Mouse (Mus musculus) forebrain, embryonic 14.5 days (tissue): Measurements from ENCODE around the gene Hpn. TPM values are rescaled to one million over a fixed set of nuclear protein-coding genes. Genes with fewer than 3 reads are reported as not detected.

ENCODE experiments used
- ATAC-seq: fragments of 200-750 bp; cut with Nextera tagmentation; 2 replicates; pipeline ENCODE4 v1.8.0; 2017; ENCODE audit warnings: mild to moderate bottlenecking, moderate library complexity
- DNase-seq: peaks from one replicate; pipeline ENCODE4 v3.0.0-alpha.2; 2015; ENCODE audit warnings: low spot score
- H3K27ac ChIP-seq: fragments of 300-500 bp; sonication (generic); 2 replicates; pipeline ENCODE4 v1.5.1; 2014; ENCODE audit warnings: low read depth, mild to moderate bottlenecking, control low read depth, low read length, moderate library complexity
- H3K27me3 ChIP-seq: fragments of 300-500 bp; sonication (generic); replicated peaks from 2 replicates; pipeline ENCODE4 v1.6.1; 2014; ENCODE audit warnings: low read length, control low read depth, mixed read lengths; ENCODE audit not compliant: control insufficient read depth, insufficient read depth
- H3K36me3 ChIP-seq: fragments of 300-500 bp; sonication (generic); 2 replicates; pipeline ENCODE4 v1.6.1; 2014; ENCODE audit warnings: low read length, control low read depth; ENCODE audit not compliant: control insufficient read depth, insufficient read depth
- H3K4me1 ChIP-seq: fragments of 300-500 bp; sonication (generic); 2 replicates; pipeline ENCODE4 v1.6.1; 2014; ENCODE audit warnings: antibody characterized with exemption, low read length, control low read depth; ENCODE audit not compliant: control insufficient read depth, insufficient read depth
- H3K4me2 ChIP-seq: fragments of 300-500 bp; sonication (generic); 2 replicates; pipeline ENCODE4 v1.6.1; 2014; ENCODE audit warnings: mild to moderate bottlenecking, control low read depth, low read length
- H3K4me3 ChIP-seq: fragments of 300-500 bp; sonication (generic); 2 replicates; pipeline ENCODE4 v1.5.1; 2014; ENCODE audit warnings: low read depth, low read length, control low read depth
- H3K9ac ChIP-seq: fragments of 300-500 bp; sonication (generic); 2 replicates; pipeline ENCODE4 v1.6.1; 2014; ENCODE audit warnings: mild to moderate bottlenecking, low read length, control low read depth, moderate library complexity
- H3K9me3 ChIP-seq: fragments of 300-500 bp; sonication (generic); replicated peaks from 2 replicates; pipeline ENCODE4 v1.6.1; 2016; ENCODE audit warnings: low read length, control low read depth, mixed read lengths; ENCODE audit not compliant: control insufficient read depth
- WGBS: fragments of 180-500 bp; shearing (Covaris S2); extraction: QIAGEN DNeasy Blood & Tissue Kit; methylation state at CpG from one replicate; pipeline ENCODE4 v1.1.7; 2014; 5-methylcytosine and 5-hydroxymethylcytosine counted together
- polyA plus RNA-seq: library from polyadenylated mRNA; unstranded; fragments of >200 nt; fragmentation: Nextera tagmentation; extraction: Ambion mirVana; gene quantifications from 2 replicates; pipeline ENCODE4 v1.2.1, GENCODE M21; 2014

Hpn gene
- polyA plus RNA-seq, 1 experiment from 2014 or later: not detected

- Histone ChIP-seq H3K4me3 (no peak within 1 kb of the TSS), H3K4me2 (no peak within 1 kb of the TSS), H3K9me3 (no peaks in the 10 kb centered on the region), H3K4me1 (no peaks in the 10 kb centered on the region; the same call in 1 of the 2 replicates), H3K9ac (no peak within 1 kb of the TSS), H3K27me3 (no peaks in the 10 kb centered on the region), H3K27ac (no peak within 1 kb of the TSS), H3K36me3 (no peaks in the 10 kb centered on the region)
- DNase-seq (no peak), ATAC-seq (no peak)
- WGBS: 71% methylated on average over 5 of the region's 5 CpGs
Measured at GRCm38 (mm10) chr7:31155296-31156033, 40.4 kb upstream of the Hpn start, which contains the start of gene Gramd1a. TSS of gene Gramd1a (minus strand) at chr7:31155896.

- no peaks in the 10 kb centered on the region for H3K27me3 ChIP-seq
- no peak overlapping the region for H3K9ac ChIP-seq
- H3K36me3 ChIP-seq: no peaks in the 10 kb centered on the region
- no peak overlapping the region for H3K4me2 ChIP-seq
- 86% methylated on average over 6 of the region's 6 CpGs for WGBS
- no peaks in the 10 kb centered on the region; the same call in none of the 2 replicates for H3K4me1 ChIP-seq
- no peaks in the 10 kb centered on the region for H3K9me3 ChIP-seq
- no peak for DNase-seq
- H3K27ac ChIP-seq: no peak overlapping the region
- no peak for ATAC-seq
- H3K4me3 ChIP-seq: no peak overlapping the region
Measured at GRCm38 (mm10) chr7:31153536-31154320, 38.6 kb upstream of the Hpn start.

GRCm38 (mm10) chr7:31151301-31152241 lies 36.5 kb upstream of the Hpn start:
- no peaks in the 10 kb centered on the region for H3K9me3 ChIP-seq
- peak; percentile 54 for DNase-seq

GRCm38 (mm10) chr7:31150566-31151300 lies 35.6 kb upstream of the Hpn start:
- ATAC-seq (peak; percentile 86), DNase-seq (peak; percentile 92)
- Histone ChIP-seq H3K27ac (peak overlapping the region; percentile 97), H3K4me1 (peaks cover 8% of the 10 kb centered on the region), H3K36me3 (0 out of 2 replicates have a peak, but pooled peaks cover 9% of the 10 kb centered on the region), H3K9me3 (no peaks in the 10 kb centered on the region), H3K9ac (peak overlapping the region; percentile 98), H3K4me2 (peak overlapping the region; percentile 85), H3K27me3 (no peaks in the 10 kb centered on the region), H3K4me3 (peak overlapping the region; percentile 89)
- WGBS: under 1% methylated on average over 57 of the region's 63 CpGs

More at GRCm38 (mm10) chr7:31151301-31152241, 36.5 kb upstream of the Hpn start:
- H3K4me2 ChIP-seq: peak overlapping the region; percentile 85
- peak overlapping the region; percentile 89 for H3K4me3 ChIP-seq
- peaks cover 8% of the 10 kb centered on the region for H3K4me1 ChIP-seq
- H3K9ac ChIP-seq: peak overlapping the region; percentile 98
- ATAC-seq: peak; percentile 33
- WGBS: 17% methylated on average over 23 of the region's 23 CpGs
- peak overlapping the region; percentile 97 for H3K27ac ChIP-seq
- H3K36me3 ChIP-seq: 0 out of 2 replicates have a peak, but pooled peaks cover 5% of the 10 kb centered on the region
- H3K27me3 ChIP-seq: no peaks in the 10 kb centered on the region

- Histone ChIP-seq H3K4me2 (peak overlapping the region; percentile 85), H3K36me3 (0 out of 2 replicates have a peak, but pooled peaks cover 9% of the 10 kb centered on the region), H3K9me3 (no peaks in the 10 kb centered on the region), H3K4me3 (peak overlapping the region; percentile 89), H3K9ac (peak overlapping the region; percentile 98), H3K27ac (peak overlapping the region; percentile 97), H3K4me1 (peaks cover 8% of the 10 kb centered on the region), H3K27me3 (no peaks in the 10 kb centered on the region)
- WGBS: 2% methylated on average over 20 of the region's 20 CpGs
- DNase-seq (peak; percentile 65), ATAC-seq (peak; percentile 10)
Measured at GRCm38 (mm10) chr7:31149751-31150565, 34.9 kb upstream of the Hpn start.

- Histone ChIP-seq H3K4me2 (peak overlapping the region; percentile 85), H3K4me1 (peaks cover 8% of the 10 kb centered on the region), H3K9ac (peak overlapping the region; percentile 98), H3K36me3 (0 out of 2 replicates have a peak, but pooled peaks cover 9% of the 10 kb centered on the region), H3K27me3 (no peaks in the 10 kb centered on the region), H3K4me3 (peak overlapping the region; percentile 89), H3K27ac (peak overlapping the region; percentile 97), H3K9me3 (no peaks in the 10 kb centered on the region)
- DNase-seq (no peak), ATAC-seq (no peak)
- 32% methylated on average over 9 of the region's 9 CpGs for WGBS
Measured at GRCm38 (mm10) chr7:31149271-31149670, 34.2 kb upstream of the Hpn start.

- Histone ChIP-seq H3K4me1 (peaks cover 8% of the 10 kb centered on the region), H3K9ac (peak overlapping the region; percentile 98), H3K27me3 (no peaks in the 10 kb centered on the region), H3K36me3 (peaks cover 10% of the 10 kb centered on the region), H3K4me3 (peak overlapping the region; percentile 89), H3K4me2 (peak overlapping the region; percentile 85), H3K27ac (peak overlapping the region; percentile 97), H3K9me3 (no peaks in the 10 kb centered on the region)
- peak; percentile 75 for DNase-seq
- ATAC-seq: peak; percentile 25
- 4% methylated on average over 9 of the region's 9 CpGs for WGBS
Measured at GRCm38 (mm10) chr7:31148756-31149155, 33.7 kb upstream of the Hpn start.
